Mouse (Mus musculus) heart, postnatal 10 days (tissue): Measurements from ENCODE around the gene Arhgap27. TPM values are rescaled to one million over a fixed set of nuclear protein-coding genes. Genes with fewer than 3 reads are reported as not detected.
"Not testable (repeated sequence)": the region's sequence is repeated elsewhere in the genome, so short reads cannot be mapped to it uniquely, and the experiment has no call there.

Source experiments
- DNase-seq, 2 experiments: peaks; one replicate each; pipeline ENCODE4 v3.0.0; 2021
- intact Hi-C: fragments of 180-260 bp; cut with DNase I; formaldehyde crosslinking; loops from one replicate; pipeline ENCODE4 v1.15.1; 2025
- total RNA-seq, 2 experiments: library from RNA; stranded (reverse); gene quantifications; 2 replicates each; pipeline ENCODE4 v1.2.3; 2021

Gene Arhgap27
- total RNA-seq, 2 experiments from 2014 or later, result 28.6 to 34.3 TPM

- DNase-seq, result no peak
- intact Hi-C loops, result no loop called here
These were observed 24.8 kb downstream of the Arhgap27 start for GRCm38 (mm10) chr11:103338671-103339070.

- intact Hi-C loops, result no loop called here
- DNase-seq, result no peak
These were observed 25.4 kb downstream of the Arhgap27 start for GRCm38 (mm10) chr11:103338119-103338518.

DNA sequence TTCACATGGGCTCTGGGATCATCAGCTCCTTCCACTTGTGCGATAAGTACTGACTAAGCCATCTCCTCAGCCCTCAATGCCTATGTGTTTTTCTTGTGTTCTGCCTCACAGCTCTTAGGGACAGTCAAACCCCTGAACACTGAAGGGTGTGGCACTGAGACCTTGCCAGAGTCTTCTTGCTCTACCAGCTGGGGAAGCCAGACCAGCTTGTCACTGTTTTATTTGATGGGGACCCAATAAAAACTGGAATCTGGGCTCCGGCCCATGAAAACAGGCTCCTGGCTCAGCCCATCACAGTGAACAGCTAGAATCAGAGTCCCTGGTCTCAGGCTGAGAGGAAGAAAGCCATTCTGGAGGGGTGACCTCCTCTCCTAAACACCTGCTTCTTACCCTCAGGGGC is 26.3 kb downstream of the Arhgap27 start:
- intact Hi-C loops, result no loop called here
- peak; percentile 72 to 76 for DNase-seq

GRCm38 (mm10) chr11:103335561-103335960 is 27.9 kb downstream of the Arhgap27 start:
- peak; percentile 55 to 58 for DNase-seq
- intact Hi-C loops, result no loop called here

GRCm38 (mm10) chr11:103334925-103335324 is 28.6 kb downstream of the Arhgap27 start:
- intact Hi-C loops, result no loop called here
- no peak for DNase-seq

DNA sequence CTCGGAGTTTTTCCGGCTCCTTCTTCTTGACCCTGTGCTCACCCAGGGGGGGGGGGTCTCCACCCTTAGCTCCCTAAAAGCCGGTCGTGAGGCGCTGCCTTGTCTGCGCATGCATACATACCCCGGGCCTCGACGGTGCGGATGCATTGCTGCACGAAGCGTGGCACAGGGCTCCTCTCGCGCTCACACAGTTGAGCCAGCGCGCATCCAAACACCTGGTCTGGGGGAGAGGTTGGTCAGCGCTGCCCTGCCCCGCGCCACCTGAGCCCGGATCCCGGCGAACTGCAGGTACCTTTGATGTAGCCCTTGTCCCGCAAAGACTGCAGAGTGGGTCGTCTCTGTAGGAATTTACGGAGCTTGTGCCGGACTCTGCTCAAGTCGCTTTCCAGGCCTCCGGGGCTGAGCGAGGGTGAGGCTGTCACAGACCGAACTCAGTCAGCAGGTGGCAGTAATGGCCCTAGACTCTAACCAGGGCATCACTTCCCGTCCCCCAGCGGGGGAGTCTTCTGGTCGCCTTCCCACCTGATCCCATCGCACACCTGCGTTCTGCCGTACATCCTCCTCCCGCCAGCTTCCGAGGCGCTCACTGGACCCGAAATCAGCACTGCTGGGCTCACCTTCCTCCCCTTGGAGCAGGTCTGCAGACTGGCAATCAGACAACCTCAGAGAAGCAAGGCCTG is 29.6 kb downstream of the Arhgap27 start:
- intact Hi-C loops, result loop anchor here (2.0 kb wide), 2 partner anchors 69 to 223 kb away; no protein-coding TSS in a partner anchor
- DNase-seq, result peak; percentile 48 to 69

GRCm38 (mm10) chr11:103332890-103333651 is 30.4 kb downstream of the Arhgap27 start:
- DNase-seq, result no peak
- intact Hi-C loops, result loop anchor here (2.0 kb wide), 2 partner anchors 70 to 224 kb away; no protein-coding TSS in a partner anchor

GRCm38 (mm10) chr11:103332186-103332889 is 31.2 kb downstream of the Arhgap27 start:
- peak; percentile 88 to 94 for DNase-seq
- intact Hi-C loops, result loop anchor here (2.0 kb wide), 2 partner anchors 70 to 224 kb away; no protein-coding TSS in a partner anchor

GRCm38 (mm10) chr11:103331502-103332185 is 31.8 kb downstream of the Arhgap27 start:
- intact Hi-C loops, result loop anchor here (2.0 kb wide), 2 partner anchors 71 to 225 kb away; no protein-coding TSS in a partner anchor
- no peak for DNase-seq

DNA sequence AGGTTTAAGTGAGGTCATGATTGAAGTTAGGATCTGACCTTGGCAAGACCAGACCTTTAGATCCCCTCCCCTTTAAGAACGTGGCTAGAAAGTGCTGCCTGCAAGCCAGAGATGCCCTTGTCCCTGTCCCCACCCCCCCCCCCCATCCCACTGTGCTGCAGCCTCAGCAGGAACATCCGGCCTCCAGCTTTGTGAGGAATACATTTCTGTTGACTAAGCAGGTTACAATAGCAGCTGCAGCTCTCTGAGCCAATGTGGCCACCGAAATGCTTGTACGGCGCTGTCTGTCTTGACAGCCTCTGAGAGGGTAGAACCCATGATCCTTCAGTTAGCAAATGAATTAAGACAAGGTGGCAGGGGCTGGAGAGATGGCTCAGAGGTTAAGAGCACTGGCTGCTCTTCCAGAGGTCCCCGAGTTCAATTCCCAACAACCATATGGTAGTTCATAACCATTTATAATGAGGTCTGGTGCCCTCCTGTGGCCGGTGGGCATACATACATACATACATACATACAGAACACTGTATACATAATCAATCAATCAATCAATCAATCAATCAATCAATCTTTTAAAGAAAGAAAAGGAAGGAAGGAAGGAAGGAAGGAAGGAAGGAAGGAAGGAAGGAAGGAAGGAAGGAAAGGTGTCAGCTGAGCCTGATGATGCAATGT is 32.7 kb downstream of the Arhgap27 start:
- intact Hi-C loops, result no loop called here
- DNase-seq, result no peak

- peak; percentile 75 to 91 for DNase-seq
- intact Hi-C loops, result loop anchor here (5.0 kb wide), 1 partner anchor 225 kb away; the partner anchor contains the start of genes Acbd4 and Plcd3
These were observed 36.5 kb downstream of the Arhgap27 start for GRCm38 (mm10) chr11:103326950-103327349.

DNA sequence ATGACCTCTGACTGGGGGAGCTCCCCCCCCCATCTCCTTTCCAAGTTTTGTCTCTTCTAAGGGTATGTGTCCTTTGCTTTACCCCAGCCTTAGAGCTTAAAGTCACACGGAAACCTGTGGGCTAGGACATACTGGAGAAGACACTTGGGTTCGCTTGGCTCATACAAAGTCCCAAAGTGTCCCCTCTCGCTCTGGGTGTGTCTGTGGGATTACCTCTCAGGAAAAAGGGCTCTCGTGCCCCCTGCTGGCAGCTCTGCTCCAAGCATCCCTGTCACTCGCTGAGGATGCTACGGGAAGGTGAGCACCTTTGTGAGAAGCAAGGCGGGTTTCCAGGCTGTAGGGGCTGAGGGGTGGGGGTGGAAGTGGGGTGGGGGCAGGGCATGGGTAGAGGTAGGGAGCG is 38.3 kb downstream of the Arhgap27 start:
- intact Hi-C loops, result loop anchor here (1.0 to 5.0 kb wide), 3 partner anchors 92 to 223 kb away; partner anchors contain the start of genes Acbd4 and Plcd3
- peak; percentile 70 to 83 for DNase-seq

GRCm38 (mm10) chr11:103324723-103325122 is 38.8 kb downstream of the Arhgap27 start:
- intact Hi-C loops, result loop anchor here (1.0 to 5.0 kb wide), 3 partner anchors 91 to 222 kb away; partner anchors contain the start of genes Acbd4 and Plcd3
- DNase-seq, result no peak

DNA sequence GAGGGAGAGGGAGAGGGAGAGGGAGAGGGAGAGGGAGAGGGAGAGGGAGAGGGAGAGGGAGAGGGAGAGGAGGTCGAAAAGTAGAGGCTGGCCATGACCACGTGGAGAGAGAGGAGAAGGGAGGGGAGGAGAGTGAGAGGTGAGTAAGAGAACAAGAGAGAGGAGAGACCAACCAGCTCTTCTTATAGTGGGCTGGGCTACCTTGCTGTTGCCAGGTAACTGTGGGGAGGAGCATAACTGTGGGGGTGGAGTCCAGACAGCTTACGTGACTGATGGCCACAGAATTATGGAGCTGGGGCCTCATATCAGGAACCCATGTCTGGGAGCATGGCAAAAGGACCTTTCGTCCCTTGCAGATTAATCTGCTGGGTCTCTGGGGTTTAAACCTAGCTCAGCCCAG is 40.7 kb downstream of the Arhgap27 start:
- DNase-seq, intact Hi-C loops: not testable (repeated sequence)

DNA sequence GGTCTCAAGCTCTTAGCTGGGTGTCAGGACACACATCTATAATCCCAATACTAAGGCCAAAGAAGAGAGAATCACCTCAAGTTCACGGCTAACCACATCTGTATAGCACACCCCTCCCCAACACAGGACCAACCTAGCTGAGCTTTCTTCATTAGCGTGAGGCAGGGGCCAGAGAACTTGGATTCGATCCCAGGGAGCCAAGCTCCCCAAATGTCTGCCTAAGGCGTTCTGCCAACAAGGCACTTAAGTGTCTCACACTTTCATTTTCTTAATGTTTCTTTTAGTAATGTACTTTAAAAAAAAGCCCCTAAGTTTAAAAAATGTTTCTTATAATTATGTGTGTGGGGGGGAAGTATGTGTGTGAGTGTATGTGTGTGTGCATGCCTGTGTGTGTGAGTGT is 42.8 kb downstream of the Arhgap27 start:
- intact Hi-C loops, result no loop called here
- DNase-seq, result no peak

- DNase-seq, result no peak
- intact Hi-C loops, result no loop called here
These were observed 43.3 kb downstream of the Arhgap27 start for GRCm38 (mm10) chr11:103320196-103320595.

DNA sequence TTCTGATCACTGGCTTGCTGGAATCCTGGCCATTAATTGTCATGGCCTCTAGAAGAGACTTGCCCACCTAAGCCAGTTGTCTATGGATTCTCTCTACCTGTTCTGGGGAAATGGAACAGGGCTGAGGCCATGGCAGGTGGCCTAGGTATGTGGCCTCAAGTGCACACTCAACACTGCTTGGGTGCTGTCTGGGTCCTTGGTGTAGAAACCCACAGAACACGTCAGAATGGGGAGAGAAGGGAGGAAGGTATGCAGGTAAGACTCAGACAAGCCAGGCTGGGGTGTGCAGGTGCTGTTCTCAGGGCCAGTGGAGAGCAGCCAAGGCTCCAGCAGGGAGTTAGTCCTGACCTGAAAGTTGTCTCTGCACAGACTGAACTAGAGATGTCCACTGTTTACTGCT is 45.5 kb downstream of the Arhgap27 start:
- intact Hi-C loops, result no loop called here
- no peak for DNase-seq

- intact Hi-C loops, result no loop called here
These were observed 48.1 kb downstream of the Arhgap27 start for GRCm38 (mm10) chr11:103315379-103315778.

GRCm38 (mm10) chr11:103314736-103315374 is 48.6 kb downstream of the Arhgap27 start:
- DNase-seq, result no peak
- intact Hi-C loops, result no loop called here

More at GRCm38 (mm10) chr11:103315379-103315778, 48.1 kb downstream of the Arhgap27 start:
- no peak for DNase-seq
